Mouse (Mus musculus) thymus, postnatal 36 days (tissue): ENCODE data around the gene Gm21497.
"Not testable (repeated sequence)": the region's sequence is repeated elsewhere in the genome, so short reads cannot be mapped to it uniquely, and the experiment has no call there.

Source experiments
- DNase-seq, 2 experiments: peaks; one replicate each; pipeline ENCODE4 v3.0.0; 2022; ENCODE audit warnings: mixed read lengths in 2 of 2

Gm21497 gene

DNA sequence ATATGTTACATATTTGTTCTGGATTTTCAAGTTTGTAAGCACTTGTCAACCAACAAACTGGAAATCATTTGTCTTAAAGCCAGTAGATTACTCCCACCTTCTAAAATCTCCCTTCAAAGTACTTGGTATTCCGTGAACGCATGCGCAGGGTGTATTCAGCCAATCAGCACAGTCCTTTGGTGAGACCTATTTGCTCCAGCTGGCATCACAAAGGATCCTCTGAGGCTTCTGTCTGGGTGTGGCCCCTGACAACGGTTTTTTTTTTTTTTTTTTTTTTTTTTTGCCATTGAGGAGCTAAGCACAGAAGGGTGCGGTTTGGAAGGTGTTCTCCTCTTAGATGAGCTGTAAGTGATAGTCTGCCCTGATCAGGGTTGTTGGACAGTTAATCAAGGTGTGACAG lies at the start of gene Gm21497:
Gene Gm21497, plus strand, starts transcription at position 301 of the 400 bp plus-strand sequence.
- DNase-seq: not testable (repeated sequence)
